Mouse (Mus musculus): ENCODE measurements at regions not wholly inside any gene's neighbourhood (a gene's known extent, or its start where the extent isn't known, plus 50 kb on each side); places are given as distances from the start of the nearest gene placed in this dataset.
A peak's percentile ranks its signal among the peaks of the same experiment; 100 is the strongest.

GRCm38 (mm10) chr12:77570501-77570900, 332.6 kb downstream of the Fut8 start:
- no peak for DNase-seq (ENCODE audit: low spot score)
- Histone ChIP-seq H3K4me2 (ENCODE audit: low read depth, low read length, poor library complexity, severe bottlenecking) (no peak overlapping the region), H3K27ac (ENCODE audit: low read depth, low read length) (no peak overlapping the region), H3K9ac (replicated peaks; ENCODE audit: low read length, poor library complexity, severe bottlenecking) (no peak overlapping the region), H3K9me3 (ENCODE audit: low read length) (no peaks in the 10 kb centered on the region), H3K4me3 (ENCODE audit: low read depth, low read length) (no peak overlapping the region), H3K4me1 (ENCODE audit: insufficient read depth, low read length) (no peaks in the 10 kb centered on the region; the same call in 1 of the 2 replicates), H3K36me3 (ENCODE audit: insufficient read depth, low read length) (no peaks in the 10 kb centered on the region), H3K27me3 (ENCODE audit: insufficient read depth, low read length) (no peaks in the 10 kb centered on the region)
- peak; percentile 51 for TF ChIP-seq CTCF (IDR thresholded peaks at IDR 0.05)
- no peak for ATAC-seq (ENCODE audit: low FRiP score)
- 74% methylated on average over 3 of the region's 3 CpGs for WGBS

GRCm38 (mm10) chr12:77571071-77571470, 333.1 kb downstream of the Fut8 start:
- no peak overlapping the region for H3K9ac ChIP-seq (replicated peaks; ENCODE audit: low read length, poor library complexity, severe bottlenecking)
- no peaks in the 10 kb centered on the region for H3K36me3 ChIP-seq (ENCODE audit: insufficient read depth, low read length)
- no peaks in the 10 kb centered on the region; the same call in 1 of the 2 replicates for H3K4me1 ChIP-seq (ENCODE audit: insufficient read depth, low read length)
- no peak overlapping the region for H3K27ac ChIP-seq (ENCODE audit: low read depth, low read length)
- ATAC-seq (ENCODE audit: low FRiP score) (no peak), DNase-seq (ENCODE audit: low spot score) (no peak)
- TF ChIP-seq CTCF (IDR thresholded peaks at IDR 0.05) = no peak
- no peaks in the 10 kb centered on the region for H3K27me3 ChIP-seq (ENCODE audit: insufficient read depth, low read length)
- no peak overlapping the region for H3K4me2 ChIP-seq (ENCODE audit: low read depth, low read length, poor library complexity, severe bottlenecking)
- no peak overlapping the region for H3K4me3 ChIP-seq (ENCODE audit: low read depth, low read length)
- no peaks in the 10 kb centered on the region for H3K9me3 ChIP-seq (ENCODE audit: low read length)
- WGBS = 80% methylated on average over 5 of the region's 5 CpGs

GRCm38 (mm10) chr12:77575046-77575445, 337.1 kb downstream of the Fut8 start:
- no peak for TF ChIP-seq CTCF (IDR thresholded peaks at IDR 0.05)
- Histone ChIP-seq H3K4me2 (ENCODE audit: low read depth, low read length, poor library complexity, severe bottlenecking) (no peak overlapping the region), H3K9ac (replicated peaks; ENCODE audit: low read length, poor library complexity, severe bottlenecking) (no peak overlapping the region), H3K27me3 (ENCODE audit: insufficient read depth, low read length) (no peaks in the 10 kb centered on the region), H3K36me3 (ENCODE audit: insufficient read depth, low read length) (no peaks in the 10 kb centered on the region), H3K4me3 (ENCODE audit: low read depth, low read length) (no peak overlapping the region), H3K4me1 (ENCODE audit: insufficient read depth, low read length) (no peaks in the 10 kb centered on the region; the same call in 1 of the 2 replicates), H3K9me3 (ENCODE audit: low read length) (no peaks in the 10 kb centered on the region), H3K27ac (ENCODE audit: low read depth, low read length) (no peak overlapping the region)
- no peak for ATAC-seq (ENCODE audit: low FRiP score)
- no peak for DNase-seq (ENCODE audit: low spot score)
- 66% methylated on average over 3 of the region's 3 CpGs for WGBS

GRCm38 (mm10) chr12:77588297-77588696, 350.4 kb downstream of the Fut8 start:
- H3K4me3 ChIP-seq (ENCODE audit: low read depth, low read length) = no peak overlapping the region
- 26% methylated on average over 2 of the region's 2 CpGs for WGBS
- no peaks in the 10 kb centered on the region for H3K27me3 ChIP-seq (ENCODE audit: insufficient read depth, low read length)
- H3K36me3 ChIP-seq (ENCODE audit: insufficient read depth, low read length) = no peaks in the 10 kb centered on the region
- DNase-seq (ENCODE audit: low spot score) (no peak), ATAC-seq (ENCODE audit: low FRiP score) (no peak)
- no peak overlapping the region for H3K4me2 ChIP-seq (ENCODE audit: low read depth, low read length, poor library complexity, severe bottlenecking)
- no peaks in the 10 kb centered on the region for H3K9me3 ChIP-seq (ENCODE audit: low read length)
- no peak for TF ChIP-seq CTCF (IDR thresholded peaks at IDR 0.05)
- no peaks in the 10 kb centered on the region for H3K4me1 ChIP-seq (ENCODE audit: insufficient read depth, low read length)
- no peak overlapping the region for H3K27ac ChIP-seq (ENCODE audit: low read depth, low read length)
- H3K9ac ChIP-seq (replicated peaks; ENCODE audit: low read length, poor library complexity, severe bottlenecking) = no peak overlapping the region

GRCm38 (mm10) chr12:77589416-77589815, 351.5 kb downstream of the Fut8 start:
- ATAC-seq (ENCODE audit: low FRiP score) (no peak), DNase-seq (ENCODE audit: low spot score) (no peak)
- no peaks in the 10 kb centered on the region for H3K27me3 ChIP-seq (ENCODE audit: insufficient read depth, low read length)
- no peak overlapping the region for H3K9ac ChIP-seq (replicated peaks; ENCODE audit: low read length, poor library complexity, severe bottlenecking)
- H3K4me2 ChIP-seq (ENCODE audit: low read depth, low read length, poor library complexity, severe bottlenecking) = no peak overlapping the region
- H3K4me3 ChIP-seq (ENCODE audit: low read depth, low read length) = no peak overlapping the region
- H3K36me3 ChIP-seq (ENCODE audit: insufficient read depth, low read length) = no peaks in the 10 kb centered on the region
- TF ChIP-seq CTCF (IDR thresholded peaks at IDR 0.05) = no peak
- H3K4me1 ChIP-seq (ENCODE audit: insufficient read depth, low read length) = no peaks in the 10 kb centered on the region
- no peaks in the 10 kb centered on the region for H3K9me3 ChIP-seq (ENCODE audit: low read length)
- WGBS = 74% methylated on average over 5 of the region's 5 CpGs
- no peak overlapping the region for H3K27ac ChIP-seq (ENCODE audit: low read depth, low read length)

GRCm38 (mm10) chr12:77594092-77594491, 356.2 kb downstream of the Fut8 start:
- Histone ChIP-seq H3K36me3 (ENCODE audit: insufficient read depth, low read length) (no peaks in the 10 kb centered on the region), H3K4me1 (ENCODE audit: insufficient read depth, low read length) (0 out of 2 replicates have a peak, but pooled peaks cover 5% of the 10 kb centered on the region), H3K4me2 (ENCODE audit: low read depth, low read length, poor library complexity, severe bottlenecking) (no peak overlapping the region), H3K27me3 (ENCODE audit: insufficient read depth, low read length) (no peaks in the 10 kb centered on the region), H3K9ac (replicated peaks; ENCODE audit: low read length, poor library complexity, severe bottlenecking) (no peak overlapping the region), H3K9me3 (ENCODE audit: low read length) (no peaks in the 10 kb centered on the region), H3K4me3 (ENCODE audit: low read depth, low read length) (no peak overlapping the region), H3K27ac (ENCODE audit: low read depth, low read length) (no peak overlapping the region)
- no peak for TF ChIP-seq CTCF (IDR thresholded peaks at IDR 0.05)
- ATAC-seq (ENCODE audit: low FRiP score) (no peak), DNase-seq (ENCODE audit: low spot score) (peak; percentile 57)
- WGBS = 85% methylated on average over 1 of the region's 1 CpGs
